Mouse (Mus musculus): ENCODE measurements around the gene Hnrnpl.
A peak's percentile ranks its signal among the peaks of the same experiment; 100 is the strongest.

Gene Hnrnpl

DNA sequence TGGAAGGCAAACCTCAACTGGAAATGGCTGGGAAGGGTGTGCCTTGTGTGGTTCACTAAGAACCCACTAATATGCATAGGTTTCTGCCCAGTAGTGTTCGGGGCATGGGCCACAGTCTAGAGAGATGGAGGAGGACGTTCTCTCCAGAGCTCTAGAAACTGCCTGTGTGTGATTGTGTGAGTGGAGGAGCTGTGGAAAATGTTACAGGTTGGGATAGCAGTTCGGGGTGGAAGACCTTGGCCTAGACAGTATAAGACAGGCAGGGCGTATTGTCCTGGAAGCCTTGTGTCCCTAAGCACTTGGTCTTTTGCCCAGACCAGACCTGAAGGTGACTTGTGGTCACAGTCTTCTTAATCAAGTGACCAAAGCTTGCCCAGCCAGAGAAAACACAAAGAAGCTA is 4.1 kb downstream of the Hnrnpl start:
- no peak for DNase-seq (ENCODE audit: low read depth)

DNA sequence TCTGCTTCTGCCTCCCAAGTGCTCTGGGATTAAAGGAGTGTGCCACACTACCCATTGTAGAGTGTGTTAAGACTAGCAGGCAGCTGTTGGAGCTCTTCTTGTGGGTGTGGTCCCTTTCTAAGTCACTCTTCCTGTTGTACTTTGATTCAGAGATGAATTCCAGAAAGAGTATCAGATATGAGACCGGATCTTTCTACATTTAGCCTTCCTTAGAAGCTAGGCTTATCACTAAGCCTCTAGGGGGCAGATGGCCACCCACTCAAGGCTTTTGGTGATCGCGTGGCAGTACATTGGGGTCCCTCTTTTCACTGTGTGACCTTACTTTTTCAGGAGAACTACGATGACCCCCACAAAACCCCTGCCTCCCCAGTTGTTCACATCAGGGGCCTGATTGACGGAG is 4.6 kb downstream of the Hnrnpl start:
- DNase-seq (ENCODE audit: low read depth): peak; percentile 71

DNA sequence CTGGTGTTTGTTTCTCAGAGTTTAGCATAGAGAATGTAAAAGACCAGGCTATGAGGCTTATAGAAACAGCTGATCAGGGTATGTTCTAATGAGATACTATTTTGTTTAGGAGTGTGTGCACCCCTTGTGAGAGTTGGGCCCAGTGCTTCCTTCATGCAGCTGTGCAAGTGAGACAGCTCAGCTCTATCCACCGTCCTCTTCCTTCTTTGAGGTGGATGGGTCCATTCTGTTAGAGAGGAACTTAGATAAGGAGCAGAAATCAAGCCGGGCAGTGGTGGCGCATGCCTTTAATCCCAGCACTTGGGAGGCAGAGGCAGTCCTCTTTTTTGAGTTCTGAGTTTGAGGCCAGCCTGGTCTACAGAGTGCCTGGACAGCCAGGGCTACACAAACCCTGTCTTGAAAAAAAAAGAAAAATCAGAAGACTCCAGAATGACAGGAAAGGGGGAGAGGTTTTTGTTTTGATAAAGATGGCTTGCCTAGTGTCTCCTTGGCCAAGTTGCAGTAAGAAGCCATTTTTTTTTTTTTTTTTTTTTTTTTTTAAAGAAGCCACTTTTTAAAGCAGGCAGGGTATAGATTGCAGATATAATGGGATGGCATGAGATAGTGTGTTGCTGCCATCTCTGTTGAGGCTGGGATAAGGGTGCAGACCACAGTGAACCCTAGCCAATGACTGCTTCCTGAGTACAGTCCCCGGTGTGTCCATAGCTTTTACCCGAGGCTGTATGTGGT is 6.1 kb downstream of the Hnrnpl start:
- DNase-seq (ENCODE audit: low read depth): no peak

DNA sequence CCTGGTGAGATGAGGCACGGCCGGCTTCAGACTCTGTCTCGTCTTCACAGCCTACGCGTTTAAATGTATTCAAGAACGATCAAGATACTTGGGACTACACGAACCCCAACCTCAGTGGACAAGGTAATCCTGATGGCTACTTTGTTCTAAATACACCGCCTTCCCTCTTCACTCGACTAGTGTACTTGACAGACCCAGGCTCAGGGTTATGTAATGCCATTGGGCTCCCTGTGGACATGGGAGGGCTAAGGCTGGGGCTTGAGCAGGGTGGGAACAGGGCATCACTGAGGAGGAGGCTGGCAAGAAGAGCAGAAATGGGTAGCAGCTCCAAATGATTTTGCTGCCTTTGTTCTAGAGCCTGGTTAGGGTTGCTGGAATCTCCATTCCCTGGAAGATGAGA is 6.9 kb downstream of the Hnrnpl start:
- no peak for DNase-seq (ENCODE audit: low read depth)

DNA sequence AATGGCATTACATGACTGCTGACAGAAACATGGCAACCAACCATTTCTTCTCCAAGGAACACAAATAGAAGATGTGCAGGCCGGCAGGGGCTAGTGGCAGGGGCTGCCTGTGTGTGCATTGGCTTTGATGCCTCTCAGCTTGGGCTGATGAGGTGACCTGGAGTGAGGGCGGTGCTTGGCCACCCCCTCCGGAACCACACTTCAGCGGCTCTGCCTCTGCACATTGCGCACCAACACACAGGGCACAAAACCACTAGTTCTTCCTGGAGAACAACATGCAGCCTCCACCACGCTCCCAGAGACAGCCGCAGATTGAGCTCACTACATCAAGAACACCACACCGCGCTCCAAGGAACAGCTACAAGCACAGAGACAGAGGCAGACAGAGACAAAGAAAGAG is 7.9 kb downstream of the Hnrnpl start:
- DNase-seq (ENCODE audit: low read depth): no peak

DNA sequence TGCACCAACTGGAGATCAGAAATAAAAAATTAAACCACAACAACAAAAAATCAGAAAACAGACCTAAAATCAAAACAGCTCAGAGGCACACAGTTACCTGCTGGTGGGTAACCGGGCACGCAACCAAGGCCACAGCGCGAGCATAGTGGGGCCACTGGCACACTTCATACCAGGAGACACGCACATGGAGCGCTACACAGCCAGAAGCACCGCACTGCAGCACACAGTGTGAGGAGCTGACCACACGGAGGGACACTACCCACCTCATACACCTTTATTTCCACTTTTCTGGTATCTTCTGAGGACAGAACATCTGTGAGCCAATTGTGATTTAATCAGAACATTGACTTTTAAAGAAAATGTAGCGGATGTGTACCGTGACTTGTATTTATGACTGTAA is 8.6 kb downstream of the Hnrnpl start:
- DNase-seq (ENCODE audit: low read depth): no peak

DNA sequence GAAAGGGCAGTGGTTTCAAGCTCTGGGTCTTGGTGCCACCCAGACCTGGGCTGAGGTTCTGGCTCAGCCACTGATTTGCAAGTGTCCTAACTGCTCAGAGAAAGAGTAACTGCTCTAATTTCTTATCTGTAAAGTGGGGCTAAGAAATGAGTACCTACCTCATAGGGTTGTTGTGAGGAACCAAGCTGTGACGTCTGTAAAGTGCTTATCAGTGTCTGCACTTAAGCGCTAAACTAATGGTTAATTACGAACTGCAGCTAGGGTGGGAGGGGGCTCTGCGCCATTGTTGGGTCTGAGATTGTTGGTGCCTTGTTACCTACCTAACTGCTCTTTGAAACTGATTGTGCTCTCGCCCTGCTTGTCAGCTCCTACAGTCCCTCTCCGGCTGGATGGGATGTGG is 9.2 kb downstream of the Hnrnpl start:
- DNase-seq (ENCODE audit: low read depth): no peak

DNA sequence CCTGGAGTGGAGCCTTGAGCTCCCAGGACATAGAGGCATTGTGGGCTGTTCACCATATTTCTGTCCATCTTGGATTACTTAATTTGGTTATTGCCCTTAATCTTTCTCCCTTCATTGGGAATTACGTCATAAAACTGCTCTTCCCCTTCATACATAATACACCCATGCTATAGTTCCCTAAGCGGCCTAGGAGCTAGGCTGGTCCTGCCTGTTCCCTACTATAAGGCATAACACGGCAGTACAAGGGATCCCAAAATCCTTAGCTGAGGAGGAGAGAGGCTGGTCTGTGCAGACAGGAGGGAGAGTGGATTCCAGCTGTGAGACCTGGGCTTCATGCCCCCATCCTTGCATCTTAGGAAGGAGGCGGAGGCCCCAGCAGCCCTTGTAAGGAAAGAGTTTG is 9.6 kb downstream of the Hnrnpl start:
- no peak for DNase-seq (ENCODE audit: low read depth)

DNA sequence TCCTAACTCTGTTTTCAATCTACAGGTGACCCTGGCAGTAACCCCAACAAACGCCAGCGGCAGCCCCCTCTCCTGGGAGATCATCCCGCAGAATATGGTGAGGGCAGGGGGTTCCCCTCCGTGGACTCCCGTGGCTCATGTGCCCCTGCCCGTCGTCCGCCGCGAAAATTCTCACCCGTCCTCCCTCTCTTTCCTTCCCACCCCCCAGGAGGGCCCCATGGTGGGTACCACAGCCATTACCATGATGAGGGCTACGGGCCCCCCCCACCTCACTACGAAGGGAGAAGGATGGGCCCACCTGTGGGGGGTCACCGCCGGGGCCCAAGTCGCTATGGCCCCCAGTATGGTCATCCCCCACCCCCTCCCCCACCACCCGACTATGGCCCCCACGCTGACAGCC is 10.1 kb downstream of the Hnrnpl start:
- DNase-seq (ENCODE audit: low read depth): no peak

DNA sequence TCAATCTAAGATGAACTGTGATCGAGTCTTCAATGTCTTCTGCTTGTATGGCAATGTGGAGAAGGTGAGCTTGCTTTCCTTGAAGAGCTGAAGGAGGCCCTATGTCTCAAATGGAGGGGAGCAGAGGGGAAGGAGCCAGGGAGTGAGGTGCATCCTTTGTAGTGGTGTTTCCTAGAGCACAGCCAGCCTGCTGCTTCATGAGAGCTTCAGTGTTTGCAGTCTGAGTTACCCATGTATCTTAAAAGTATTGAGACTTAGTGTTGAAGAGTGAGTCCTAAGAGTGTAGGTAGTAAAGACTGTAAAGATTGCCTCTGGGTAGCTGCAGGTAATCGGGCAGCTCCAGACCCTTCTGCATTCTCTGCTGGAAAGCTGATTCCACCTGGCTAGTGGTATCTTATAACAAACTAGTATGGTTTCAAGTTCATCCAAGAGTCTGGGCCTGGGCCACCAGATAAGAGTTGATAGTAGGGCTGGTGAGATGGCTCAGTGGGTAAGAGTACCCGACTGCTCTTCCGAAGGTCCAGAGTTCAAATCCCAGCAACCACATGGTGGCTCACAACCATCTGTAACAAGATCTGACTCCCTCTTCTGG is 10.6 kb downstream of the Hnrnpl start:
- DNase-seq (ENCODE audit: low read depth): no peak

DNA sequence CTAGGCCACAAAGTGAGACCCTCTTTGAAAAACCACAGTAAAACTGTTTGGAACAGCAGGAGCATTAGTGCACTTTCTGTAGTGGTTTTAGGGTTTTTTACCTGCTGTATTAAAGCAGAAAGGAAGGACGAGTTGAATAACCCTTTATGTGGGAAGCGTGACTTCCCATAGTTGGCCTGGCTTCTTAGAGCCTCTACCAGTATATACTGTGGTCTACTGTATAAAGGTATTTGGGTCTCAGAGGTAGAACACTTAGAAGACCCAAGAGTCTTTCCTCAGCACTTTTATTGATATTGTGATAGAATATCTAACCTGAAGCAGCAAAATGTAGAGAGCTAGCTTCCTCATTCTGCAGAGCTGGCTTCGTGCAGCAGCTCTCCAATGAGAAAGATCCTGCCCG is 11.2 kb downstream of the Hnrnpl start:
- no peak for DNase-seq (ENCODE audit: low read depth)

DNA sequence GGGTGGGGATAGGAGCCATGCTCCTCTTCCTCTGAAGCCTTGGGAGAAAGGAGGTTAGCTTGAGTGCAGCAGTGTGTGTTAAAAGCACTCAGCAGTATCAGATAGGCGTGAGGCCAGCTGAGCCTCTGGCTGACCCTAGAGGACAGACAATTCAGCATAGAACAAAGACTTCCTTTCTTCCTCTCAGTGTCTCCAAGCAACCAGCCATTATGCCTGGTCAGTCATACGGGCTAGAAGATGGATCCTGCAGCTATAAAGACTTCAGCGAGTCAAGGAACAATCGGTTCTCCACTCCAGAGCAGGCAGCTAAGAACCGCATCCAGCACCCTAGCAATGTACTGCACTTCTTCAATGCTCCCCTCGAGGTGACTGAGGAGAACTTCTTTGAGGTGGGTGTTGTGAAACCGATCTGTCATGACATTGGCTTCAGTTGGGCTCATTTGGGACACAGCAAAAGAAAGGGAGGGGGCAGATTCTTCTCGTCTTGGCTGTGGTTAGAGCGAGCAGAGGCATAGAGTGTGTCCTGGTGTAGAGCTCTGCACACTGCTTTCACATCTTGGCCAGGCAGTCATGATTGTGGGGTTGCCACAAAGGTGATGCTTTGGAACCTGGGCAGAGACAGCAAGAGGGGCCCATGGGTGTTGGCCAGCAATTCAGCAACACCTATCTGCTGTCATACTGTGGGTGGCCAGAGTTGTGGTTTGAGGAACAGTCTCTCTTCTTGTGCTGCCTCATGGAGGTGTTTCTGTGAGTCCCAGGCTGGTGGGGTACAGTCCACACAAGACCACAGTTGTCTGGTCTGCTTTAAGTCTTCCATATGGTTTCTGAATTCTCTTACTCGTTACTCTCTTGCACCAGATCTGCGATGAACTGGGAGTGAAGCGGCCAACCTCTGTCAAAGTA is 12.3 kb downstream of the Hnrnpl start:
- peak; percentile 36 for DNase-seq (ENCODE audit: low read depth)

DNA sequence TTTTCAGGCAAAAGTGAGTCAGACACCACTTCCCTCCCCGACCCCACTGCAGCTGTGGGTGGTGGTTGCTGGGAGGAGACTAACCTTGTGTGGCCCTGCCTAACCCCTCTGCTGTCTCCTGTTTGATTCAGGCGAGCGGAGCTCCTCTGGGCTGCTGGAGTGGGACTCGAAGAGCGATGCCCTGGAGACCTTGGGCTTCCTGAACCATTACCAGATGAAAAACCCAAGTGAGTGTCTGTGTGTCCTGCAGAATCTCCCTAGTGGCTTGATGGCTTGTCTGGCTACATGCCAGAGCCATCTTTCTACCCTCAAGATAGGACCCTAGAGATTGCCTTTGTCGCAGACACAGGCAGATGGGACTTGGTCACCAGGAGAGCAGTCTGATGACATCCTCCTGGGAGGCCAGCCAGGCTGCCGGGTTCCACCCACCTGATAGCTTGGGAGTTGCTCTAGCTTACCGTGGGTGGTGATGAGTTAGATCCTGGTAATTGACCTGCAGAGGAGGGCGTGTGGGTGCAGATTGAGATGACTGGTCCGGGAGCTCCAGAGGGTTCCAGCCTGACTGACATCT is 13.0 kb downstream of the Hnrnpl start:
- peak; percentile 85 for DNase-seq (ENCODE audit: low read depth)

DNA sequence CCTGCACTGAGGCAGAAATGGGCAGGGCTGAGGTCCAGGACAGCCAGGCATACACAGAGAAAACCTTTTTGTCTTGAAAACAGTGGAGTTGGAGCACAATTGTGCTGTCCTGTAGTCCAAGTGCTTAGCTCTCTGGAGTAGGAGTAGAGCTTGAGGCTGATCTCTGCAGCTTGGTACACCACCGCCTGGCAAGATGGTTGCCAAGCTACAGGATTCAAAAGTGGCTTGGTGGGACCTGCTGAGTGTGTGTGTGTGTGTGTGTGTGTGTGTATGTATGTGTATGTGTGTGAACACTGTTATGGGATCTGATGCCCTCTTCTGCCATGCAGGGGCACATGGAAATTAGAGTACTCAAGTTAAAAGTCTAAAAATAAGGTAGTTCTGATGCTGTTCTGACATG is 14.2 kb downstream of the Hnrnpl start:
- no peak for DNase-seq (ENCODE audit: low read depth)

DNA sequence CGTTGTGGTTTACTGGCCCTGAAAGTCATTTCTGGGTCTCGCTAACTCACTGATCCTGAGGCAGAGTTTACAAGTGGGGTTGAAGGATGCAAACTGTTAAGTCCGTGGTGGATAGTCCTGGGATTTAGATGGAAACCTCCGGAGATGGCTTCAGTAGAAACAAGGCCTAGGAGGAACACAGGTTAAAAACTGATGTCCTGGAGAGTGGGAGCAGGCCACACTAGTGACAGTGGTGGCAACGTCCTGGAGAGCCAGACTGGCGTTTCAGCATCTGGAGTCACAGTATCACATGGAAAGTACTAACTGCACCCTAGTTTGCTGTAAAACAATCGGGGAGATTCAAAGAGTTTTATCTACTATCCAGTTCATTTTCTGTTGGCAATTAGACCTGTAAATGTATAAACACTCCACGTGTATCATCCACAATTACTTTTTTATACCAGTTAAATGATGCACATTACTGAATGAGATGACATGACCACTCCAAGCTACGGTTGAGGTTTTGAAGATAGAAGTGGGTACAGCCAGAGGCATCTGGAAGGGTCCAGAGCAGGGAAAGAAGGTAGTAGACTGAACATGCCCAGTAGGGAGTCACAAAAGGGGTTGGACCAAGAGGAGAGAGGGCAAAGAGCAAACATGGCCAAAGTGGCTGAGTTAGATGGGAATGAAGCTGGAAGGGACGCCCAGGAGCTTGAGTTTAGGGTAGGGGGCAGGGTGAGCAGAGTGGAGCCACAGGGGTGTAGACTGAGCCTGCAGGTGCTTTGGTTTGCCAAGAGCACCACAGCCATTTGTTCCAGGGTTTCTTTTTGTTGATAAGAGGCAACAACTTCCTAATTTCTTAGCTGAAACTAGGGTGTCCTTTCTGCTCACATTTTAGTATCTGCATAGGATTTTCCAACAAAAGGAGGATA is 14.9 kb downstream of the Hnrnpl start:
- DNase-seq (ENCODE audit: low read depth): no peak

DNA sequence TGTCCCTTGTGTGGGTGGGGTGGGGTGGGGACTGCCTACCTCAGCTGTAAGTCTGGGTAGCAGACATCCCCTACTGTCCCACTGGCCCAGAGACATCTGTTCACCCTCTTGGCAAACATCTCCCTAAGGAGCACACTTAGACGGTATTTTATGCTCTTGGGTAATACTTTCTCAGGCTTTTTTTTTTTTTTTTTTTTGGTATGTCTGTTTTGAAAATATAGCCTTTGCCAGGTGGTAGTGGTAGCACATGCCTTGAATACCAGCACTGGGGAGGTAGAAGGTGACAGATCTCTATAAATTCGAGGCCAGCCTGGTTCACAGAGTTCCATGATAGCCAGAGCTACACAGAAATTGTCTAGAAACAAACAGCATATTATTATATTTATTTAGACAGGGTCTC is 15.6 kb downstream of the Hnrnpl start:
- DNase-seq (ENCODE audit: low read depth): no peak

DNA sequence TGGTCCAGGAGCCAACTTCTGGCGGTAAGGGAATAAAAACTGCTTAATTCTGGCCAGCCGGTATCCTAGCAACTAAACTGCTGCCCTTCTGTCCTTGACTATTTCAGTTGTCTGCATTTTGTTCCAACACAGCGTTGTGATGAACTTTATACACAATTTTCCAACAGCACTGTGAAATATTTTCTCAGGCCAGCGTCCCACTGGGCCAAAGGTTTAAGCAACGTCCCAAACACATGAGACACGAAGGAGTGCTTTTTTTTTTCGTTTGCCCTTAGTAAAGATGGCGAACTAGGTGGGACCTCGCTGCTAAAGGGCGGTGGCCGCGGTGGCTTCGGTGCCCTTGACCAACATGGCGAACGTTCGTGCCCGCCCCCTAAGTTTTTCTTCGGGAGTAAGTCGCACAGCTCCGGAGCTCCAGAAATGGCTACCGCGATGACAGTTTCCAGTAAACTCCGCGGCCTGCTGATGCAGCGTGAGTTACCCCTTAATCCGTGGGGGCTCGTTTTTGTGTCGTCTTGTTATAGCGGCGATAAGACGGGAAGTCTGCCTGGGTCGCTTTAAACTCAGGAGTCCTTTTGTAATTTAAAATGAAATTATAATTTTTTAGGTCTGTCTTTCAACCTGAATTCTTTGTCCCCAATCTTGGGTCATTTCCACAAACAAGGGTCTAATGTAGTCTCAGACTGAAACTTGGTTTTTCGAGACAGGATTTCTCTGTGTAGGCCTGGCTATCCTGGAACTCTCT is 16.8 kb downstream of the Hnrnpl start, which contains the start of gene Ech1:
Ech1 (plus strand) TSS at position 277 of the 745 bp plus-strand sequence.
- peak; percentile 94 for DNase-seq (ENCODE audit: low read depth)

DNA sequence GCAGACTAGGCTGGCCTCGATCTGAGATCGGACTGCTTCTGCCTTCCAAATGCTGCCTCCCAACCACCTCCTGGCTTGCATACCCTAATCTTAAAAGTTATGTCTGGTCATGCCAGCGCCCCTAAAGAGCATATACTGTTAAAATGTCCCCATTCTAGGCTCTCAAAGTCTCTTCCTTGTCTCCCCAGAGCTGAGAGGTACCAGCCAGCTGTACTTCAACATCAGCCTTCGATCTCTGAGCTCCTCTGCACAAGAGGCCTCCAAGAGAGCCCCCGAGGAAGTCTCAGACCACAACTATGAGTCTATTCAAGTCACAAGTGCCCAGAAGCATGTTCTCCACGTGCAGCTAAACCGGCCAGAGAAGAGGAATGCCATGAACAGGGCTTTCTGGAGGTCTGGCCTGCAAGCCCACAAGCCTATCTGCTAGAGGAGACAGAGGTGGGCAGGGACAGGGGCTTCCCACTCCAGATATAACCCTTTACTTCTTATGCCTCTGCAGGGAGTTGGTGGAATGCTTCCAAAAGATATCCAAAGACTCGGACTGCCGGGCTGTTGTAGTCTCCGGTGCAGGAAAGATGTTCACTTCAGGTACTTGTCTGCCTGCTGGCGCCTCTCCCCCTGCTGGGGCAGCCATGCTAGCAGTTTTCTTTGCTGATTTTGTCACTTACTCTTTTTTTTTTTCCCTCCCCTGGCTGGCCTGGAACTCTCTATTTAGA is 17.5 kb downstream of the Hnrnpl start:
- peak; percentile 82 for DNase-seq (ENCODE audit: low read depth)

DNA sequence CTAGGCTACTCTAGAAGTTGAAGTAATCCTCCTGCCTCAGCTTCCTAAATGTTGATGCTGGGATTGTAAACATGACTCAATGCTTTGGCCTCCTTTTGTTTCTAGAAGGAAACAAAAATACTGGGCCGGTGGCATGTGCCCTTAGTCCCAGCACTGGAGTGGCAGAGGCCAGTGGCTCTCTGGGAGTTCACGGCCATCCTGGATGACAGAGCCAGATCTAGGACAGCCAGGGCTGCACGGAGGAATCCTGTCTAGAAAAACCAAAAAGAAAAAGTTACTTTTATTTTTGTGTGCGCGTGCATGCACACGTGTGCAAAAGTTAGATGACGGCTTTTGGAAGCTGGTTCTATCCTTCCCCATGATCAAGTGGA is 18.0 kb downstream of the Hnrnpl start:
- no peak for DNase-seq (ENCODE audit: low read depth)

DNA sequence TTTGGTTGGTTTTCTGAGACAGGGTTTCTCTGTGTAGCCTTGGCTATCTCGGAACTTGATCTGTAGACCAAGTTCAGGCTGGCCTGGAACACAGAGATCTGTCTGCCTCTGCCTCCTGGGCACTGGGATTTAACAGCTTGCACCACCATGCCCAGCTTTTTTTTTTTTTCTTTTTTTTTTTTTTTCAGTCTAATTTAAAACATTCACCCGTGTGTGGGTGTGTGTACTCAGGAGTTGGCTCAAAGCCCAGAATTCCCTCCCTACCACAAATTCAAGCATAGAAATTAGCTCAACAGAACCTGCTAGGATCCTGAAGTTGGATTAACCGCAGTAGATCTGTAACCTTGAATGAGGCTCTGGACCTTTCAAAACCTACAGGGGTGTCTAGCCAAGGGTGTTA is 19.0 kb downstream of the Hnrnpl start:
- no peak for DNase-seq (ENCODE audit: low read depth)

Measured in 416B (cell line).